Mouse (Mus musculus): ENCODE data around the gene Zcchc14.
A peak's percentile ranks its signal among the peaks of the same experiment; 100 is the strongest.

The Zcchc14 gene

GRCm38 (mm10) chr8:121665329-121665728 is 12.6 kb upstream of the Zcchc14 start:
- no peak for DNase-seq (ENCODE audit: extremely low read depth, low read depth)

- no peak for DNase-seq (ENCODE audit: extremely low read depth, low read depth)
Measured at GRCm38 (mm10) chr8:121663101-121663500, 10.4 kb upstream of the Zcchc14 start.

GRCm38 (mm10) chr8:121661631-121662357 is 9.1 kb upstream of the Zcchc14 start:
- no peak for DNase-seq (ENCODE audit: extremely low read depth, low read depth)

- no peak for DNase-seq (ENCODE audit: extremely low read depth, low read depth)
Measured at GRCm38 (mm10) chr8:121660602-121661001, 7.9 kb upstream of the Zcchc14 start.

- DNase-seq (ENCODE audit: extremely low read depth, low read depth) = no peak
Measured at GRCm38 (mm10) chr8:121654966-121655494, 2.3 kb upstream of the Zcchc14 start.

- no peak for DNase-seq (ENCODE audit: extremely low read depth, low read depth)
Measured at GRCm38 (mm10) chr8:121654131-121654530, 1.4 kb upstream of the Zcchc14 start.

GRCm38 (mm10) chr8:121653340-121654019 is 779 bp upstream of the Zcchc14 start:
- DNase-seq (ENCODE audit: extremely low read depth, low read depth) = no peak

- no peak for DNase-seq (ENCODE audit: extremely low read depth, low read depth)
Measured at GRCm38 (mm10) chr8:121651874-121652361, 783 bp downstream of the Zcchc14 start.

GRCm38 (mm10) chr8:121651308-121651873 is 1.3 kb downstream of the Zcchc14 start:
- no peak for DNase-seq (ENCODE audit: extremely low read depth, low read depth)

- DNase-seq (ENCODE audit: extremely low read depth, low read depth) = peak; percentile 6
Measured at GRCm38 (mm10) chr8:121650389-121651307, 2.1 kb downstream of the Zcchc14 start.

GRCm38 (mm10) chr8:121649904-121650303 is 2.8 kb downstream of the Zcchc14 start:
- no peak for DNase-seq (ENCODE audit: extremely low read depth, low read depth)

GRCm38 (mm10) chr8:121649423-121649822 is 3.3 kb downstream of the Zcchc14 start:
- no peak for DNase-seq (ENCODE audit: extremely low read depth, low read depth)

GRCm38 (mm10) chr8:121648451-121648850 is 4.2 kb downstream of the Zcchc14 start:
- DNase-seq (ENCODE audit: extremely low read depth, low read depth) = no peak

GRCm38 (mm10) chr8:121647511-121648215 is 5.0 kb downstream of the Zcchc14 start:
- no peak for DNase-seq (ENCODE audit: extremely low read depth, low read depth)

- no peak for DNase-seq (ENCODE audit: extremely low read depth, low read depth)
Measured at GRCm38 (mm10) chr8:121643384-121643783, 9.3 kb downstream of the Zcchc14 start.

- DNase-seq (ENCODE audit: extremely low read depth, low read depth) = no peak
Measured at GRCm38 (mm10) chr8:121642804-121643203, 9.9 kb downstream of the Zcchc14 start.

- no peak for DNase-seq (ENCODE audit: extremely low read depth, low read depth)
Measured at GRCm38 (mm10) chr8:121636180-121636579, 16.5 kb downstream of the Zcchc14 start.

GRCm38 (mm10) chr8:121635534-121635933 is 17.2 kb downstream of the Zcchc14 start:
- no peak for DNase-seq (ENCODE audit: extremely low read depth, low read depth)

- DNase-seq (ENCODE audit: extremely low read depth, low read depth) = no peak
Measured at GRCm38 (mm10) chr8:121632401-121632800, 20.3 kb downstream of the Zcchc14 start.

- DNase-seq (ENCODE audit: extremely low read depth, low read depth) = no peak
Measured at GRCm38 (mm10) chr8:121631645-121632071, 21.0 kb downstream of the Zcchc14 start.

Measured in MEL-GATA-1-ER (cell line).